Mouse (Mus musculus): ENCODE measurements around the gene Rubcn.

- TF ChIP-seq CTCF (IDR thresholded peaks at IDR 0.05; ENCODE audit: extremely low read depth, insufficient read length, insufficient replicate concordance, low read depth, low read length) (no peak), POLR2A (IDR thresholded peaks at IDR 0.05; ENCODE audit: low read depth, low read length) (no peak)
These were observed 55.7 kb downstream of the Rubcn start for GRCm38 (mm10) chr16:32821772-32822449.
